Mouse (Mus musculus) bone marrow macrophage, adult 2 months (primary cell): ENCODE data around the gene Ephb2. TPM values are rescaled to one million over a fixed set of nuclear protein-coding genes. Genes with fewer than 3 reads are reported as not detected.

Experiments used
- H3K27ac ChIP-seq: 2 replicates; pipeline ENCODE4 v1.5.1; 2012; ENCODE audit warnings: low read depth, low read length; ENCODE audit not compliant: insufficient read depth
- H3K4me1 ChIP-seq: 2 replicates; pipeline ENCODE4 v1.6.1; 2012; ENCODE audit warnings: low read length; ENCODE audit not compliant: control insufficient read depth, insufficient read depth
- H3K4me3 ChIP-seq: 2 replicates; pipeline ENCODE4 v1.5.1; 2012; ENCODE audit warnings: mild to moderate bottlenecking, low read length, moderate library complexity; ENCODE audit not compliant: insufficient read depth
- CTCF ChIP-seq: IDR thresholded peaks from 2 replicates; pipeline ENCODE4 v1.5.1; 2012; ENCODE audit warnings: low read depth, mild to moderate bottlenecking, low read length, moderate library complexity
- POLR2A ChIP-seq: IDR thresholded peaks from 2 replicates; pipeline ENCODE4 v1.6.1; 2012; ENCODE audit warnings: mild to moderate bottlenecking, low read depth, low read length, borderline replicate concordance
- polyA plus RNA-seq: library from polyadenylated mRNA; stranded (reverse); fragments of >200 nt; gene quantifications from 2 replicates; pipeline ENCODE4 v1.2.4, GENCODE M21; 2012; ENCODE audit not compliant: missing spikeins, insufficient read depth, insufficient read length

Gene Ephb2
- polyA plus RNA-seq, 1 experiment = not detected

DNA sequence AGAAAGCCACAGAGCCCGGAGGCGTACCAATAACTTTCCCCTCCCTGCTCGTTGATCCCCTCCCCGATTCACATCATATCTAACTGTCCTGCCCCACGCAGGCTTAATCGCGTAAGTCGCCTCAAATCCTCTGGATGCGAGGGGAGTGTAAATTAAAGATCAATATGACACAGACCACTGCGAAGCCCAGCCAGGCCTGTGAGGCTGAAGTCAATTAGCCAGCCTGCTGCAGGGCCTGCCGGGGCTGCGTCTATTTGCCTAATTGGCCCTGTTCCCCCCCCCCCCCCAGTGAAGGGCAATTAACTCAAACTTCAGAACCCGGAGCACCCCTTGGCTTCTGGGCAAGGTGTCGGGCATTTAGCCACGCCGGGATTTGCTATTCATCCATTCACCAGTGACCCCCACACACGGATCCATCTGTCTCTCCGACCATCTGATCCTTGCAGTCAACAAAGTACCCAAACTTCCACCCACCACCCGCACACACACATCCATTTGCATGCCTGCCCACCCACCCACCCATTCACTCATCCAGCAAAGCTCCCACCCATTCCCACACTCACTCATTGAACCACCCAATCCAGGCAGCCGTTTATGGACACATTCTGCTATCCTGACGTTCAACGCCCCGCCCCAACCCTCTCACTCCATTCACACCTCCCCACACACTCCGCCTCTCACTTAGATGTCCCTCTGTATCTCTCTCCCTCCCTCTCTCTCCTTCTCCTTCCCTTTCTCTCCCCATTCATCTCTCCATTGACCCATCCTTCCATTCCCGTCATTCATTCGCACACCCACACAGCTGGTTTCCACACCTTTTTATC lies 49.1 kb downstream of the Ephb2 start:
- no peak overlapping the region for H3K27ac ChIP-seq
- TF ChIP-seq POLR2A (no peak), CTCF (no peak)
- H3K4me3 ChIP-seq = no peak overlapping the region
- no peaks in the 10 kb centered on the region for H3K4me1 ChIP-seq

DNA sequence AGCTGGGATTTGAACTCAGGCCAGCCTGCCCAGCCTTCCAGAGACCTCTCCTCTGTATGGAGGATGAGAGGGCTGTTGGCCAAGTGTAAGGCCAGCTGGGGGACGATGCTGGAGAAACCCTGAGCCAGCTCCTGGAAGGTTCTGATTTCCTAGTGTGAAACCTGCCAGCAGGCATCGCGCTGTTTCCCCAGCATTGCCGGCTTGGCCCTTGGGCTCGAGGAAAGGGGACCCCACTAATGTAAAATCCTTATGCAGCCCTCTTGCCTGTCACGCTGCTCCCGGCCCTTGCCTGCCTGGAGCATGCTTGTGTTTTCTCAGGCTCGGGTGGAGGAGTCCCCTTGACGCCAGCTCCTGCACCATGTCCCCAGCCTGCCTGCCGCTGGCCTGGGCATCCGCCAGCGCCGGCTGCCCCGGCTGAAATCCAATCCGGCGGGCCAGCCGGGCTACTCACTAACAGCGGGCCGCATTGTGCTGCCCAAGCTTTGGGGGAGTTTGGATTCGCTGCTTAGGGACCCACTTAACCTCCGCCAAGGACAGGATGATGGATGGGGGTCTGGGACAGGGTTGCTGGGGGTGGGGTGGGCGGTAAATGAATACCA lies 52.1 kb downstream of the Ephb2 start:
- TF ChIP-seq CTCF (no peak), POLR2A (no peak)
- no peak overlapping the region for H3K4me3 ChIP-seq
- H3K27ac ChIP-seq = no peak overlapping the region

DNA sequence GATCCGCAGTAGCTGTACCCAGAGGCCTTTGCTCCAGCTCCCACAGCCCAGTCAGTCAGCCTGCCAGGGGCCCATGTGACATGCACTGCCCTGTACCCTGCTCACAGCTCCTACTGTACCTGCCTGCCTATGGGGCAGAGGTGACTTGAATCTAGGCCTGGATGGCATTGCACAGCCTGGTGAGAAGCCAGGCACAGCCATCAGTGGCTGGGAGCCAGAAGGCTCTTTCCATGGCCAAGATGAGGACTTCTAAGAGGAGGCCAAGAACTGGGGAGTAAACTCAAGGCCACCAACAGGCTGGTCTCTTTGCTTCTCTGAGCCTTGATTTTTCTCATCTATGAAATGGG lies 53.2 kb downstream of the Ephb2 start:
- Histone ChIP-seq H3K27ac (no peak overlapping the region), H3K4me3 (no peak overlapping the region), H3K4me1 (no peaks in the 10 kb centered on the region)
- TF ChIP-seq POLR2A = no peak
- no peak for TF ChIP-seq CTCF

More for the DNA sequence above, 52.1 kb downstream of the Ephb2 start:
- H3K4me1 ChIP-seq = no peaks in the 10 kb centered on the region

DNA sequence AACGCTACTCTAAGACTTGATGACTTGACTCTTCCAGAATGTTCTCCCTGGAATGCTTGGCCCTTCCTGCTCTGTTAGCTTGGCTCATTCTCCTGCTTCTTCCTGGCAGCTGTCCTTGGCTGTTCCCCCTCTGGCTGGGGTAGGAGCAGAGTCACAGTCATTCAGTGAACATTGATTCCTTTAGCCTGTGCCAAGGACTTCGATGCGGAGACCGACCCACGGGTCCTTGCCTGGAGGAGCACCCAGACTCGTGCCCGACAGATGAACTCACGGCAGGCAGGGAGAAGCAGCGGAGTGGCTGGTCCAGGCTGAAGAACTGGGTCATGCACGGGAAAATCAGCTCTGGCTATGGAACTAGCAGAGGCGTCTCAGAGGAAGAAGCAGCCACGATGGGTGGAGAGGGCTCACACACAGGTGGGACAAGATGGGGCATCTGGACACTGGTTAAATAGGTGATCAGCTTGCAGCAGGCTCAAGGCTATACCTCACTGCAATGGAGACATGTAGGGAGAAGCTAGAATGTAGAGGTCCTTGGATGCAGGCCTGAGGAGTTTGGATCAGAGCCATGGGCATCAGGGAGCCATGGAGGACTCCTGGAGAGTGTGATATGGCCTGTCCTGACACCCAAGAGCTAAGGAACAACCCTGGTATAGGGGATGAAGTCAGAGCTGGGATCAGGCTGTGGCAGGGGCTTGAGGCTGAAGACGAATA lies 53.8 kb downstream of the Ephb2 start:
- TF ChIP-seq CTCF (no peak), POLR2A (no peak)
- Histone ChIP-seq H3K27ac (no peak overlapping the region), H3K4me3 (no peak overlapping the region), H3K4me1 (no peaks in the 10 kb centered on the region)

DNA sequence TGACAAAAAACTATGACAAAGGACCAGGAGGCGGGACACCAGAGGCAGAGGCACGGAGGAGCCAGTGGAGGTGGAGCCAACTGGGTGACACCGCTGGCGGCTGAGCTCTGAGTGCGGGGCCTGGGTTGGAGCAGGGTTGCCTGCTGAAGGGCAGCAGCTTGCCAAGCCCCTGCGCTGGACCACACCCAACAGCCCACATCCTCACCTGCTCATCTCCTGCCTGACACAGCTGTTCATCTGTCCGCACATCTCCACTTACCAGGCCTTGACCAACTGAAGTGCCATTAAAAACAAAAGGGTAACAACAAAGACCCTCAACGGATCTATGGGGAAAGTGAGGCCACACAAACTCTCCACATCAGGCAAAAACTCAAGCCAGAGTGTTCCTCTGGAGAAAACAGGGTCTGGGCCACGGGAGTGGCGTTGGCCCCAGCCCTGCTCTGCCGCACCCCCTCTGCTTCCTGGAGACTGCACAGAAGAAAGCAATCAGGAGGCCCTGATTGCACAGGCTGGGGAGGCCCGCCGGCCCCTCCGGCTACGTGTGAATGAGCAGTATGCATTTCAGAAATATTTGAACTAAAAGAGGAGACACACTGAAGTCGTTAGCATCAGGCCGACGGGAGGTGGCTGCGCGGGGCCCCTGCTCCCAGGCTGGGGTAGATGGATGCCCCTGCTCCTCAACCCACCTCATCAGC lies 55.4 kb downstream of the Ephb2 start:
- Histone ChIP-seq H3K4me3 (no peak overlapping the region), H3K27ac (no peak overlapping the region), H3K4me1 (no peaks in the 10 kb centered on the region)
- no peak for TF ChIP-seq POLR2A
- TF ChIP-seq CTCF = no peak

DNA sequence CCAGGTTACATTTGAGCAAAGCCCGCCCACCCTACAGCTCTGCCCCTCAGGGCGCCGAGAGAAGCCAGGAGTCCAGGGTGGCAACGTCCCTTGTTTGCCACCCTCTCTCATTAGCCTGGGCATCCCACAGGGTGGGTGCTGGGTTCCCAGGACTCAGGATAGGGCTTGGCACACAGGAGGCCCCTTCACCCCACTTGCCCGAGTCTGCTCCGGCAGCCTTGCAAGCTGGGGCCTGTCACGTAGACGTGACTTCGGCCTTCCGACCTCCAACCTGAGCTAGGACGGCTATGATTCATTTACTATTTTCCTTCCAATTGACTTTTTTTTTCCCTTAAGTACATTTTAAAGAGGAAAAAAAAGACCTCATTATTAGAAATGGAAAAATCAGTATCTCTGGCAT lies 56.6 kb downstream of the Ephb2 start:
- Histone ChIP-seq H3K27ac (no peak overlapping the region), H3K4me3 (no peak overlapping the region), H3K4me1 (no peaks in the 10 kb centered on the region)
- TF ChIP-seq CTCF = no peak
- no peak for TF ChIP-seq POLR2A

DNA sequence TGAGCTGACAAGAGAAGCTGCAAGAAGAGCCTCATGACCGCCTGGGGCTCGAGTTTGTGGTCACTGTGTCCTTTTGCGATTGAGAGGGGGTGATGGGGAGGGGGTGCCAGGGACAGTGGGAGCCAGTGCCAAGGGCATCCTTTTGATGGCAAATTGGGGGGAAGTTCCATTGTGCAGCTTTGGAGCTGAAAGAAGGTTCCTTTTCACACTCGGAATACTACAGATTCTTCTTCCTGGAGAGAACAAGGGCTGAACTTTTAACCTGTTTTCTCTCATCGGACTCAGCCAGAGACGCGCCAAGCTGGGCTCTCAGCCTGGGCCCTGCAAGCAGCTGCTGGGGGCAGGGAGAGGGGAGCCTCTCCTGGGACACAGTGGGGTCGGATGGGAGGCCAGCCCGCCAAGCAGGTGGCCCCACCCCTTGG lies 59.3 kb downstream of the Ephb2 start:
- no peak overlapping the region for H3K27ac ChIP-seq
- no peaks in the 10 kb centered on the region for H3K4me1 ChIP-seq
- no peak overlapping the region for H3K4me3 ChIP-seq
- TF ChIP-seq CTCF (no peak), POLR2A (no peak)

DNA sequence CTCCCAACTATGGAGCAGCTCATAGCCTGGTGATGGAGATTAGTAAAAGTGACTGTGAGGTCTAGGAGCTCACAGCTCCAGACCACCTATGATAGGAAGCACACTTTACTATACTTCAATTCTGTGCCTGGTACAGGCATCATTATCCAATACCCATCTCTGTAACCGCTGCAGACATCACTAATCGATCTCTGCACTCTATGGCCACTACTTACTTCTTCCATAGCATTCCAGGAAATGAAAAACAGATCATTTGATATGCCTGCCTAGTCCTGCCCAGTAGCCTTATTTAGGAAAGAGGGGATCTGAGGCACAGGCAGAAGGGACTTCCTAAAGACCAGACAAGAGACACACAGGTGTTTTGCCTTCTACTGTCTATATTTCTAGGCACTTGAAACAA lies 59.9 kb downstream of the Ephb2 start:
- Histone ChIP-seq H3K4me3 (no peak overlapping the region), H3K4me1 (no peaks in the 10 kb centered on the region), H3K27ac (no peak overlapping the region)
- no peak for TF ChIP-seq POLR2A
- no peak for TF ChIP-seq CTCF

DNA sequence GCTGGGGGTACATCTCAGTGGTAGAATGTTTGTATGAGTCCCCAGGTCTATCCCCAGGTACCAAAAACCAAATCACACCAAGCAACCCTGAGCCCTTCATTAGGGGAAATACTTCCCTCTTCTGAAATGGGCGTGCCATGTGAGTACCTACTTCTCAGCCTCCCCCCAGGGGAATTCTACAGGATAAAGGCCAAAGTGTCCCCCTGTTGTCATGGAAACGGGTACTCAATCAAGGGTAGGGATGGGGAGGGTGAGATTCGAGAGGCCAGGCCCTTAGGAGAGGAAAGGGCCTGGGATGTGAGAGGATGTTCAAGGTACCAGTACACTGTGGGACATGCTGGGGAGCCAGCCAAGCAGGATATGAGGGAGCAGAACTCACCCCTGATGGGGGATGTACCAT lies 61.6 kb downstream of the Ephb2 start:
- TF ChIP-seq CTCF (no peak), POLR2A (no peak)
- no peak overlapping the region for H3K27ac ChIP-seq
- no peaks in the 10 kb centered on the region for H3K4me1 ChIP-seq
- no peak overlapping the region for H3K4me3 ChIP-seq
